Mouse (Mus musculus) layer of hippocampus, adult 8-10 months (tissue): ENCODE measurements around the gene Cdh1. TPM values are rescaled to one million over a fixed set of nuclear protein-coding genes. Genes with fewer than 3 reads are reported as not detected.
"Not testable (repeated sequence)": the region's sequence is repeated elsewhere in the genome, so short reads cannot be mapped to it uniquely, and the experiment has no call there.

ENCODE experiments used
- DNase-seq, 2 experiments: peaks; one replicate each; pipeline ENCODE4 v3.0.0; 2022; ENCODE audit warnings: low spot score in 2 of 2
- total RNA-seq, 4 experiments: library from RNA; stranded (reverse); gene quantifications; 2 replicates each; pipeline ENCODE4 v1.2.4; 2022

The Cdh1 gene
- total RNA-seq, 4 experiments from 2014 or later, result 1.1 to 3.0 (median 1.2) TPM

GRCm38 (mm10) chr8:106588443-106589431 lies 14.4 kb upstream of the Cdh1 start:
- DNase-seq, result no peak

- no peak for DNase-seq
Measured at GRCm38 (mm10) chr8:106592458-106592857, 10.7 kb upstream of the Cdh1 start.

GRCm38 (mm10) chr8:106595623-106596022 lies 7.5 kb upstream of the Cdh1 start:
- not testable (repeated sequence) for DNase-seq

- DNase-seq, result no peak
Measured at GRCm38 (mm10) chr8:106597067-106597466, 6.1 kb upstream of the Cdh1 start.

GRCm38 (mm10) chr8:106599265-106599979 lies 3.7 kb upstream of the Cdh1 start:
- DNase-seq, result no peak

GRCm38 (mm10) chr8:106603933-106604332 lies 782 bp downstream of the Cdh1 start:
- no peak for DNase-seq

GRCm38 (mm10) chr8:106605657-106606056 lies 2.5 kb downstream of the Cdh1 start:
- DNase-seq, result no peak

GRCm38 (mm10) chr8:106606121-106606520 lies 3.0 kb downstream of the Cdh1 start:
- no peak for DNase-seq

- DNase-seq, result no peak
Measured at GRCm38 (mm10) chr8:106606601-106607145, 3.5 kb downstream of the Cdh1 start.

GRCm38 (mm10) chr8:106607783-106608182 lies 4.6 kb downstream of the Cdh1 start:
- DNase-seq, result not testable (repeated sequence)

- no peak for DNase-seq
Measured at GRCm38 (mm10) chr8:106608425-106608824, 5.3 kb downstream of the Cdh1 start.

GRCm38 (mm10) chr8:106609076-106609903 lies 6.1 kb downstream of the Cdh1 start:
- DNase-seq, result no peak

GRCm38 (mm10) chr8:106610958-106611640 lies 7.9 kb downstream of the Cdh1 start:
- no peak for DNase-seq

- no peak for DNase-seq
Measured at GRCm38 (mm10) chr8:106612047-106612446, 8.9 kb downstream of the Cdh1 start.

GRCm38 (mm10) chr8:106614704-106615103 lies 11.6 kb downstream of the Cdh1 start:
- DNase-seq, result no peak

GRCm38 (mm10) chr8:106615661-106616299 lies 12.6 kb downstream of the Cdh1 start:
- DNase-seq, result no peak

- DNase-seq, result no peak
Measured at GRCm38 (mm10) chr8:106616679-106617078, 13.5 kb downstream of the Cdh1 start.

- no peak for DNase-seq
Measured at GRCm38 (mm10) chr8:106617196-106617595, 14.0 kb downstream of the Cdh1 start.

- no peak for DNase-seq
Measured at GRCm38 (mm10) chr8:106617865-106618264, 14.7 kb downstream of the Cdh1 start.

- DNase-seq, result no peak
Measured at GRCm38 (mm10) chr8:106618324-106618723, 15.2 kb downstream of the Cdh1 start.
